Mouse (Mus musculus): ENCODE measurements around the gene 1810037I17Rik. TPM values are rescaled to one million over a fixed set of nuclear protein-coding genes. Genes with fewer than 3 reads are reported as not detected.

The 1810037I17Rik gene
- polyA plus RNA-seq, 1 experiment from 2014 or later: 71.2 TPM

- H3K4me2 ChIP-seq (ENCODE audit: low read depth, severe bottlenecking): no peak overlapping the region
- ATAC-seq (ENCODE audit: insufficient number of reproducible peaks, low FRiP score, low TSS enrichment, low read depth) (no peak), DNase-seq (ENCODE audit: low spot score) (no peak)
- no peak overlapping the region for H3K27ac ChIP-seq (replicated peaks; ENCODE audit: low read depth, low read length)
- H3K9me3 ChIP-seq (ENCODE audit: control insufficient read depth, low read length): no peaks in the 10 kb centered on the region
- no peaks in the 10 kb centered on the region for H3K4me1 ChIP-seq (ENCODE audit: control insufficient read depth, insufficient read depth, low read length)
- H3K9ac ChIP-seq (ENCODE audit: low read length): no peak overlapping the region
- no peaks in the 10 kb centered on the region for H3K27me3 ChIP-seq (ENCODE audit: control insufficient read depth, insufficient read depth, low read length)
- 85% methylated on average over 5 of the region's 5 CpGs for WGBS
- no peaks in the 10 kb centered on the region for H3K36me3 ChIP-seq (ENCODE audit: control insufficient read depth, insufficient read depth, low read length)
- no peak overlapping the region for H3K4me3 ChIP-seq (ENCODE audit: low read depth, low read length)
These were observed 40.3 kb downstream of the 1810037I17Rik start for GRCm38 (mm10) chr3:122964301-122964700.

- no peak for ATAC-seq (ENCODE audit: insufficient number of reproducible peaks, low FRiP score, low TSS enrichment, low read depth)
These were observed 44.4 kb downstream of the 1810037I17Rik start for GRCm38 (mm10) chr3:122968391-122968790.

GRCm38 (mm10) chr3:122972126-122972822 lies 48.3 kb downstream of the 1810037I17Rik start:
- Histone ChIP-seq H3K27ac (replicated peaks; ENCODE audit: low read depth, low read length) (no peak overlapping the region), H3K4me1 (ENCODE audit: control insufficient read depth, insufficient read depth, low read length) (peaks cover 7% of the 10 kb centered on the region; the same call in 1 of the 2 replicates), H3K9ac (ENCODE audit: low read length) (no peak overlapping the region), H3K36me3 (ENCODE audit: control insufficient read depth, insufficient read depth, low read length) (no peaks in the 10 kb centered on the region), H3K27me3 (ENCODE audit: control insufficient read depth, insufficient read depth, low read length) (no peaks in the 10 kb centered on the region), H3K4me3 (ENCODE audit: low read depth, low read length) (no peak overlapping the region), H3K4me2 (ENCODE audit: low read depth, severe bottlenecking) (no peak overlapping the region), H3K9me3 (ENCODE audit: control insufficient read depth, low read length) (no peaks in the 10 kb centered on the region)
- ATAC-seq (ENCODE audit: insufficient number of reproducible peaks, low FRiP score, low TSS enrichment, low read depth) (no peak), DNase-seq (ENCODE audit: low spot score) (no peak)
- WGBS: 31% methylated on average over 3 of the region's 3 CpGs

More at GRCm38 (mm10) chr3:122968391-122968790, 44.4 kb downstream of the 1810037I17Rik start:
- 82% methylated on average over 9 of the region's 9 CpGs for WGBS
- peaks cover 7% of the 10 kb centered on the region; the same call in 1 of the 2 replicates for H3K4me1 ChIP-seq (ENCODE audit: control insufficient read depth, insufficient read depth, low read length)
- no peak overlapping the region for H3K4me2 ChIP-seq (ENCODE audit: low read depth, severe bottlenecking)
- no peaks in the 10 kb centered on the region for H3K36me3 ChIP-seq (ENCODE audit: control insufficient read depth, insufficient read depth, low read length)
- H3K9me3 ChIP-seq (ENCODE audit: control insufficient read depth, low read length): no peaks in the 10 kb centered on the region
- no peak for DNase-seq (ENCODE audit: low spot score)
- H3K27ac ChIP-seq (replicated peaks; ENCODE audit: low read depth, low read length): no peak overlapping the region
- no peaks in the 10 kb centered on the region for H3K27me3 ChIP-seq (ENCODE audit: control insufficient read depth, insufficient read depth, low read length)
- H3K9ac ChIP-seq (ENCODE audit: low read length): no peak overlapping the region
- H3K4me3 ChIP-seq (ENCODE audit: low read depth, low read length): no peak overlapping the region

GRCm38 (mm10) chr3:122974833-122975232 lies 50.8 kb downstream of the 1810037I17Rik start:
- no peaks in the 10 kb centered on the region for H3K27me3 ChIP-seq (ENCODE audit: control insufficient read depth, insufficient read depth, low read length)
- no peaks in the 10 kb centered on the region for H3K36me3 ChIP-seq (ENCODE audit: control insufficient read depth, insufficient read depth, low read length)
- 83% methylated on average over 3 of the region's 3 CpGs for WGBS
- DNase-seq (ENCODE audit: low spot score) (no peak), ATAC-seq (ENCODE audit: insufficient number of reproducible peaks, low FRiP score, low TSS enrichment, low read depth) (no peak)
- H3K27ac ChIP-seq (replicated peaks; ENCODE audit: low read depth, low read length): no peak overlapping the region
- H3K4me3 ChIP-seq (ENCODE audit: low read depth, low read length): no peak overlapping the region
- peaks cover 7% of the 10 kb centered on the region; the same call in 1 of the 2 replicates for H3K4me1 ChIP-seq (ENCODE audit: control insufficient read depth, insufficient read depth, low read length)
- no peak overlapping the region for H3K4me2 ChIP-seq (ENCODE audit: low read depth, severe bottlenecking)
- H3K9ac ChIP-seq (ENCODE audit: low read length): no peak overlapping the region
- no peaks in the 10 kb centered on the region for H3K9me3 ChIP-seq (ENCODE audit: control insufficient read depth, low read length)

GRCm38 (mm10) chr3:122975363-122975762 lies 51.4 kb downstream of the 1810037I17Rik start:
- no peak for ATAC-seq (ENCODE audit: insufficient number of reproducible peaks, low FRiP score, low TSS enrichment, low read depth)
- WGBS: 82% methylated on average over 4 of the region's 4 CpGs
- Histone ChIP-seq H3K36me3 (ENCODE audit: control insufficient read depth, insufficient read depth, low read length) (no peaks in the 10 kb centered on the region), H3K4me1 (ENCODE audit: control insufficient read depth, insufficient read depth, low read length) (peaks cover 7% of the 10 kb centered on the region; the same call in 1 of the 2 replicates), H3K27ac (replicated peaks; ENCODE audit: low read depth, low read length) (no peak overlapping the region), H3K4me2 (ENCODE audit: low read depth, severe bottlenecking) (no peak overlapping the region), H3K9ac (ENCODE audit: low read length) (no peak overlapping the region), H3K9me3 (ENCODE audit: control insufficient read depth, low read length) (no peaks in the 10 kb centered on the region), H3K27me3 (ENCODE audit: control insufficient read depth, insufficient read depth, low read length) (no peaks in the 10 kb centered on the region), H3K4me3 (ENCODE audit: low read depth, low read length) (no peak overlapping the region)
- no peak for DNase-seq (ENCODE audit: low spot score)

Other genes with a start within 250 kb of the 1810037I17Rik start
- 3.8 and 3.9 TPM in 2 replicates for gene Pde5a, start 195.3 kb upstream of the 1810037I17Rik start, polyA plus RNA-seq (2014; fragmentation: Nextera tagmentation; extraction: Ambion mirVana)
- not detected in 2 replicates for gene Fabp2, start 29.1 kb upstream of the 1810037I17Rik start, polyA plus RNA-seq (2014; fragmentation: Nextera tagmentation; extraction: Ambion mirVana)
- not detected in 2 replicates for gene Gm10959, start 4.8 kb upstream of the 1810037I17Rik start, polyA plus RNA-seq (2014; fragmentation: Nextera tagmentation; extraction: Ambion mirVana)
- gene Usp53, start 60.3 kb downstream of the 1810037I17Rik start, polyA plus RNA-seq (2014; fragmentation: Nextera tagmentation; extraction: Ambion mirVana): 5.7 and 6.5 TPM in 2 replicates
- 0.64 and 1.0 TPM in 2 replicates for gene Myoz2, start 110.8 kb downstream of the 1810037I17Rik start, polyA plus RNA-seq (2014; fragmentation: Nextera tagmentation; extraction: Ambion mirVana)

Data from limb, embryonic 11.5 days (tissue).